Mouse (Mus musculus) Patski (cell line): ENCODE measurements around the gene Arid5b. TPM values are rescaled to one million over a fixed set of nuclear protein-coding genes. Genes with fewer than 3 reads are reported as not detected.

ENCODE experiments used
- ATAC-seq: fragments of 100-300 bp; one replicate; pipeline ENCODE4 v1.8.0; 2021
- CTCF ChIA-PET: fragments of 350-600 bp; sonication (Branson Sonifier 250); formaldehyde crosslinking; loops from one replicate; lab custom pipeline; 2022; ENCODE audit warnings: inconsistent platforms; lab: Charles Lee
- POLR2A ChIA-PET: fragments of 350-600 bp; sonication (Branson Sonifier 250); formaldehyde crosslinking; loops from one replicate; lab custom pipeline; 2022; ENCODE audit warnings: antibody characterized with exemption, inconsistent platforms; lab: Charles Lee
- DNase-seq: peaks from one replicate; pipeline ENCODE4 v3.0.0-alpha.2; 2011; ENCODE audit warnings: low read depth, low spot score
- H3K27me3 ChIP-seq: fragments of 371-371 bp; one replicate; pipeline ENCODE4 v1.5.1; 2021
- CTCF ChIP-seq: fragments of 100-300 bp; IDR thresholded peaks from one replicate; pipeline ENCODE4 v1.5.1; 2021
- in situ Hi-C: fragments of 300-500 bp; cut with MboI; formaldehyde crosslinking; loops from 3 replicates; pipeline ENCODE4 v1.11.1; 2018; ENCODE audit warnings: low pct_unique_long_range_greater_than_20kb, mixed read lengths
- polyA plus RNA-seq: library from polyadenylated mRNA; unstranded; gene quantifications from one replicate; pipeline ENCODE4 v1.2.3, GENCODE M21; 2021

The Arid5b gene
- polyA plus RNA-seq, 1 experiment from 2014 or later: 70.3 TPM

DNA sequence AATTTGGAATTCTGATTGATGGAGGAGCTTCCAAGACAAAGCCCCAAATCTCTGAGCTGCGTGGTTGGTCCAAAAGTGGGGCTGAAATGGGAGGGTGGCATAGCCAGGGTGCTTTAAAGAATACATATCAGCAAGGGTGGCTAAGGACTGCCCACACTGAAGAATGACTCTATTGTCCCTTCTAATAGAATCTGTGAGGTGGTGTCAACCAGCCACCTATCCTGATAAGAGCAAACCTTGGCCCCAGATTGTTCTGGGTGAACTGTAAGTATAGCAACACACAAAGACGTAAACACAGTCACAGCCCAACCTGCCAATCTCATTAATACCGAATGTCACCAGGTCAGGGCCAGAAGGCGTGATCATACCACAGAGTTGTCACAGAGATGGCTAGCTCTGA, 111.4 kb downstream of the Arid5b start:
- POLR2A ChIA-PET: interaction anchor here (0.6 to 1.7 kb wide), 2 partner anchors 10 to 46 kb away, joined by 6 read pairs; no protein-coding TSS in a partner anchor
- CTCF ChIA-PET: interaction anchor here (0.6 to 0.9 kb wide), 4 partner anchors 10 to 1222 kb away, joined by 3 read pairs; no protein-coding TSS in a partner anchor
- no peaks in the 10 kb centered on the region for H3K27me3 ChIP-seq
- in situ Hi-C loops: loop anchor here (5.0 to 25.0 kb wide), 3 partner anchors 80 to 295 kb away; partner anchors contain the start of gene Arid5b
- DNase-seq (no peak), ATAC-seq (no peak)
- no peak for TF ChIP-seq CTCF

DNA sequence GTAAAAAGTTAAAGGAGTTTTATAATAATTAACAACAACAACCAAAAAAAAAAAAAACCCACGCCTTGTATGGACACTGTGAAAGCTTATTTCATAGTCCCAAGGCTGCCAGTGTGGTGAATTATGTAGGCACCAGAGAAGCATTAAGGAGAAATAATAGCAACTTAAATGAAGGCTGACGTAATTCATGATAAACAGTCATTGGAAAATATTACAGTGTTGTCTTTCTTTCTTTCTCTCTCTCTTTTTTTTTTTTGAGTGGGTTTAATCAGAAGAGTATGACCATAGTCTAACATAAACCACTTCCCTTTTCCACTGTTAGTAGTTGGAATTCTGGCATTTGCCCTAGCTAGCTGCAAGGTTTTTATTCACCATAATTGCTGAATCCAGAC, 111.8 kb downstream of the Arid5b start:
- CTCF ChIA-PET: interaction anchor here (0.6 to 1.7 kb wide), 3 partner anchors 10 to 1221 kb away, joined by 3 to 7 read pairs (median 3); no protein-coding TSS in a partner anchor
- no peak for DNase-seq
- POLR2A ChIA-PET: interaction anchor here (0.6 to 1.7 kb wide), 5 partner anchors 10 to 185 kb away, joined by 3 to 10 read pairs (median 6); no protein-coding TSS in a partner anchor
- no peaks in the 10 kb centered on the region for H3K27me3 ChIP-seq
- ATAC-seq: peak; percentile 14
- in situ Hi-C loops: loop anchor here (5.0 to 25.0 kb wide), 3 partner anchors 81 to 296 kb away; partner anchors contain the start of gene Arid5b
- TF ChIP-seq CTCF: no peak

DNA sequence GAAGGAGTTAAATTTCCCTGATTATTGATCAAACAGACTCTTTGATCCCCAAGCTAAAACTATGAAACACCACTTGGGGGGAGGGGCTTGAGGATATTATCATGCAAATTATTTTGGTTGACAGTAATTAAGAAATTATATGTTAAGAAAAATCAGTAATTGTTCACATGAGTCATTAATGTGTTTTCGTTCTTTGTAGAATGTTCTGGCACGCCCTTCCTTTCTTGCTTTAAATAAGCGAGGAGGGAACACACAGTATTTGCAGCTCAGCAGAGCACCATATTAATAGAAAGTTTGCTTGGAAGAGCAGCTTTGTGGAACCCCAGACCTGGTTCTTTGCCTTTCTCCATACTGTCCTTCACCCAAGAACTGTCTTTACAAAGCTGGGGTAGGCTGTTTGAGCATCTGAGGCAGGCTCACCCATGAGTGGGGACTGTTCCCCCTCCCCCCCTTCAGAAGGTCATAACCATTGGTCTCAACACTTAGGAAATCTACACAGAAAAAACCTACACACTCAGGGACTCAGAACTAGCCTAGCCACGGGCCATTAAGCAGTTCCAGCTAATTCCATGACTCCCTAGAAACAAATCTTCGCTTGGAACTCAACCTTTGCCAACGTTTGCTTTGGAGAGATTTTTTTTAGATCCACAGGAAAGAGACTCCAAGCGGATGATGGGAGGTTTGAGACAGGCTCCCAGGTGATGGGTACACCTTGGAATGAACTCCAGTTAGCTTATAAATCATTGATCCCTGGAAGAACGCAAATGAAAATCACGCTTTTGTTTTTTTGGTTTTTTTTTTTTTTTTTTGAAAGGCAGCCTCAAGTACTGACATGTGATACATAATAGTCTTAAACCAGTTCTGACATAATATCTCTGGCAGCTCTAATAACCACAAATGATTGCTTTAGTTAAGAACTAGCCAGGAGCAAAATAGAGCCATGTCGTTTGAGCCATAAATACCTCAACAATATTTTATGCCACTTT, 112.5 kb downstream of the Arid5b start:
- peak; percentile 79 for ATAC-seq
- ChIA-PET POLR2A (interaction anchor here (0.6 to 1.7 kb wide), 9 partner anchors 9 to 634 kb away, joined by 3 to 10 read pairs (median 4); no protein-coding TSS in a partner anchor), CTCF (interaction anchor here (0.7 to 1.9 kb wide), 5 partner anchors 9 to 789 kb away, joined by 3 to 7 read pairs (median 3); no protein-coding TSS in a partner anchor)
- TF ChIP-seq CTCF: no peak
- H3K27me3 ChIP-seq: no peaks in the 10 kb centered on the region
- in situ Hi-C loops: loop anchor here (5.0 to 25.0 kb wide), 3 partner anchors 81 to 296 kb away; partner anchors contain the start of gene Arid5b
- DNase-seq: peak; percentile 86

DNA sequence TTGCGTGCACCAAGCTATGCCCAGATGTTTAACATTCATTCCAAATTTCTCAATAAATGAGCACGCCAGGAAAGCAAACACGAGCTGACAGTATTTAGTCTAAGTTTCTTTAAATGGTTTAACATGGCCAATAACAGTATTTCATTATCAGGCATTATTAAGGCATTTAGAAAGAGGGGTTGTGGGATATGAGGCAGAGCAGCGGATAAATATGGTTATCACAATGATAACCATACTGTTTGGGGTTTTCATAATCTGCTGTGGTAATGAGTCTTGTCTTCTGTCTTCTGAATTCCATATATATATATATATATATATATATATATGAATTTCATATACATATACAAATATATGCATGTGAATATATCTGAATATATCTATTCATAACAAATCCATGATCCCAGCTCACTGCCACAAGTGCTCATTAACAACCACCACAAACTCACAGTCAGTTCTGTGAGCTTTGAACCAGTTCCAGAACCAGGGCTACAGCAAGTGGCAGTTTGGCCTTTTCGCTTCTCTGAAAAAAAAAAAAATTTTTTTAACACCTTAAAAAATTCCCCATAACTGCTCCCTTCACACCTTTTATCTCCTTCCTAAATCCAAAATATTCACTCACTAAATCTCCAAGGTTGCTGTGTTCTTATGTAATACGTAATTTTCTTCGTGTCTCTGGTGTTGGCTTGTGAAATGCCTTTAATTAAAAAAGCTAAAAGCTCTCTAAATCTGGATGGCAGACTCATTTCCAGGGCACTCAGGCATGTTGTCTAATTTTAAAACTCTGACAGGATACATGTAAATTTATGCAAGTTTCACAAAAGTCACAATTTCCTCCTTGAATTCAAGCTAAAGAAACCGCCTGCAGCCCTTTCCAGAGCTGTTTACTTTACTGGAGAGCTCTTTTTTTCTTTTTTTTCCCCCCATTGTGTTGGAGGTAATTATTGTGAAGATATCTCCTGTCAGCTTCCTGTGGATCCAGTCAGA, 113.5 kb downstream of the Arid5b start:
- DNase-seq: no peak
- in situ Hi-C loops: loop anchor here (5.0 to 25.0 kb wide), 3 partner anchors 82 to 297 kb away; partner anchors contain the start of gene Arid5b
- CTCF ChIA-PET: interaction anchor here (0.7 to 1.9 kb wide), 7 partner anchors 8 to 788 kb away, joined by 3 to 7 read pairs (median 3); no protein-coding TSS in a partner anchor

DNA sequence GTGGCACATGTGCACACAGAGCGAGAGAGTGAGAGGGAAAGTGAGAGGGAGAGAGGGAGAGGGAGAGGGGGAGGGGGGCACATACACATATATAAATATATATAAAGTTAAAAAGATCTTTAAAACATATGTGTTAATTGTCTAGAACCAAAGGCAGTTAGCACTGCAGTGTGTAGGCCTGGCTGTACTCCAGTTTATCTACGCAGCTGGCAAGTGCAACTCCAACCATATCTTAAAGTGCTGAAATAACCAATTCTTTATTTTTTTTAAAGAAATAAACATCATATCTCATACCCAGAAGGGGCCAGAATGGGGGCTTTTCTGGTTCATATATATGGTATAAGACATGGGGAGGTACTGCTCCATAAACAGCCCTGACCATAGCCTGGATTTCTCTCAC, 114.4 kb downstream of the Arid5b start:
- ATAC-seq: no peak
- ChIA-PET POLR2A (no interaction called here), CTCF (interaction anchor here (1.2 kb wide), 1 partner anchor 40 kb away, joined by 3 read pairs; no protein-coding TSS in a partner anchor)
- in situ Hi-C loops: loop anchor here (25.0 kb wide), 1 partner anchor 298 kb away; no protein-coding TSS in a partner anchor
- no peak for TF ChIP-seq CTCF
- DNase-seq: no peak
- H3K27me3 ChIP-seq: no peaks in the 10 kb centered on the region

More for the DNA sequence above, 113.5 kb downstream of the Arid5b start:
- ATAC-seq: no peak
- no peaks in the 10 kb centered on the region for H3K27me3 ChIP-seq
- TF ChIP-seq CTCF: no peak
- POLR2A ChIA-PET: interaction anchor here (0.9 to 1.5 kb wide), 3 partner anchors 67 to 189 kb away, joined by 3 to 5 read pairs (median 3); no protein-coding TSS in a partner anchor

DNA sequence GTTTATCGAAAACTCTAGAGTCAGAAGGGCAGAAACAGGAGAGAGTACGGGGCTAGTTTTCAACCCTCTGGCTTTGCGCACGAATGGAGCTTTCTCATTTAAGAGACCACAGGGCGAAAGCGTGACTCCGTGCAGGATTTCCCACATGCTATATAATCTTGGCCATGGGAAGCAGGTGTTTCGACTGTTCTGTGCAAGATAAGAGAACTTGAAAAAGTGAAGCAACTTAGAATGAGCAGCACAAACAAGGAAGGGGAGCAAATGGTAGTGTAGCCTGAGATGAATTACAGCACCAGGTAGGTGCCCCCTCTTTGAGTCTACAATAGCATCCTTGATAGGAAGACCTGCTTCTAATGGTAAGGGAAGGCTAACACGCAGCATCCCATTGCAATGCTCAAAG, 118.8 kb downstream of the Arid5b start:
- in situ Hi-C loops: loop anchor here (25.0 kb wide), 1 partner anchor 303 kb away; no protein-coding TSS in a partner anchor
- ATAC-seq (no peak), DNase-seq (no peak)
- ChIA-PET POLR2A (no interaction called here), CTCF (interaction anchor here (1.2 kb wide), 1 partner anchor 13 kb away, joined by 3 read pairs; no protein-coding TSS in a partner anchor)
- TF ChIP-seq CTCF: no peak
- H3K27me3 ChIP-seq: no peaks in the 10 kb centered on the region

DNA sequence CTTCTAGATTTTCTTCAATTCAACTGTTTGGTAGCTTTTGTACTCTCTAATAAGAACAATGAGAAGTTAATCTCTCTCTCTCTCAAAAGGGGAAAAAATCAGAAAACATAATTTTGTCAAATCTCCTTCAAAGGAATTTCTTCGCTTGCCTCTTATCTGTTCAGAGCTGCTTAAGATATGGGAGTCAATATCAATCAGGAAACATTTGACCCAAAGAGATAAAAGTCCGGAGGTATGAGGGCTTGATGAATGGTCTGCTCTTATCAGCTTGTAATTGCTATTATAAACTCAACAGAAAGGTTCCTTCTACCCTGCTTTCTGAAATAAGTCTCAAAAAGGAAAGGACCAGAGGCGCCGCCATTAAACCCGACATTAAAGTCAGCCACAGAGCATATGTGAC, 120.0 kb downstream of the Arid5b start:
- DNase-seq (no peak), ATAC-seq (no peak)
- CTCF ChIA-PET: interaction anchor here (0.8 to 3.6 kb wide), 2 partner anchors 11 to 63 kb away, joined by 3 to 19 read pairs; no protein-coding TSS in a partner anchor
- in situ Hi-C loops: loop anchor here (25.0 kb wide), 1 partner anchor 304 kb away; no protein-coding TSS in a partner anchor
- no peaks in the 10 kb centered on the region for H3K27me3 ChIP-seq
- POLR2A ChIA-PET: no interaction called here
- TF ChIP-seq CTCF: no peak

DNA sequence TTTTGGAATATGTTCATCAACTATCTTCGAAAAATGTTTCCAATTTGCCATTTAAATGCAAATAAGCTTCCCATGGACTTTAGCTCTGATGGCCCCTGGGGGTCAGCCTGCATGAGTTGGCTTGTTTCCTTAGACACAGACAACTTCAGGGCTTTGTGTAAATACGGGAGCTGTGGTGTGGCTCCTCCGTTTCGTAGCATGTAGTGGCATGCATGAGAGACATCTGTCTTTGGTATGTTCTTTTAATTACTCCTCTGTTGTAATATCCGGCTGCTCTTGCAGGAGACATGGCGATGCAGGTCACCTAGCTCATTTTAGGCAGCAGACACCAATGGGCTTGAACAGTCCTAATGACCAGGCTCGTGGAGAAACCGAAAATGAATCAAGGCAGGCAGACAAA, 121.0 kb downstream of the Arid5b start:
- in situ Hi-C loops: loop anchor here (25.0 kb wide), 1 partner anchor 305 kb away; no protein-coding TSS in a partner anchor
- no peak for ATAC-seq
- ChIA-PET POLR2A (interaction anchor here (1.0 to 1.2 kb wide), 2 partner anchors 9 to 119 kb away, joined by 5 to 6 read pairs; no protein-coding TSS in a partner anchor), CTCF (interaction anchor here (2.5 to 3.6 kb wide), 2 partner anchors 8 to 10 kb away, joined by 7 to 19 read pairs; no protein-coding TSS in a partner anchor)
- no peak for DNase-seq
- no peaks in the 10 kb centered on the region for H3K27me3 ChIP-seq
- no peak for TF ChIP-seq CTCF
